Mouse (Mus musculus) forebrain, embryonic 16.5 days (tissue): ENCODE data around the gene Nlrp3. TPM values are rescaled to one million over a fixed set of nuclear protein-coding genes. Genes with fewer than 3 reads are reported as not detected.
"Not testable (repeated sequence)": the region's sequence is repeated elsewhere in the genome, so short reads cannot be mapped to it uniquely, and the experiment has no call there.

Source experiments
- ATAC-seq: fragments of 200-750 bp; cut with Nextera tagmentation; 2 replicates; pipeline ENCODE4 v1.8.0; 2017; ENCODE audit warnings: mild to moderate bottlenecking, moderate library complexity
- H3K27ac ChIP-seq: fragments of 300-500 bp; sonication (generic); 2 replicates; pipeline ENCODE4 v1.5.1; 2014; ENCODE audit warnings: low read length, control low read depth
- H3K27me3 ChIP-seq: fragments of 300-500 bp; sonication (generic); replicated peaks from 2 replicates; pipeline ENCODE4 v1.6.1; 2014; ENCODE audit warnings: low read length; ENCODE audit not compliant: control insufficient read depth, insufficient read depth
- H3K36me3 ChIP-seq: fragments of 300-500 bp; sonication (generic); 2 replicates; pipeline ENCODE4 v1.6.1; 2014; ENCODE audit not compliant: control insufficient read depth, insufficient read depth
- H3K4me1 ChIP-seq: fragments of 300-500 bp; sonication (generic); replicated peaks from 2 replicates; pipeline ENCODE4 v1.6.1; 2014; ENCODE audit warnings: low read length; ENCODE audit not compliant: control insufficient read depth, insufficient read depth
- H3K4me2 ChIP-seq: fragments of 300-500 bp; sonication (generic); 2 replicates; pipeline ENCODE4 v1.6.1; 2014; ENCODE audit warnings: mild to moderate bottlenecking, low read length, control low read depth
- H3K4me3 ChIP-seq: fragments of 300-500 bp; sonication (generic); replicated peaks from 2 replicates; pipeline ENCODE4 v1.5.1; 2014; ENCODE audit warnings: mild to moderate bottlenecking, low read length, control low read depth
- H3K9ac ChIP-seq: fragments of 300-500 bp; sonication (generic); replicated peaks from 2 replicates; pipeline ENCODE4 v1.6.1; 2014; ENCODE audit warnings: low read depth, low read length, control low read depth
- H3K9me3 ChIP-seq: fragments of 300-500 bp; sonication (generic); 2 replicates; pipeline ENCODE4 v1.6.1; 2016; ENCODE audit warnings: low read length; ENCODE audit not compliant: control insufficient read depth
- WGBS: fragments of 180-500 bp; shearing (Covaris S2); extraction: QIAGEN DNeasy Blood & Tissue Kit; methylation state at CpG from one replicate; pipeline ENCODE4 v1.1.7; 2014; 5-methylcytosine and 5-hydroxymethylcytosine counted together
- polyA plus RNA-seq: library from polyadenylated mRNA; unstranded; fragments of >200 nt; fragmentation: Nextera tagmentation; extraction: Ambion mirVana; gene quantifications from 2 replicates; pipeline ENCODE4 v1.2.1, GENCODE M21; 2015

Nlrp3 gene
- polyA plus RNA-seq, 1 experiment from 2014 or later = 0.11 TPM

- no peaks in the 10 kb centered on the region for H3K9me3 ChIP-seq
- no peak for ATAC-seq
- 92% methylated on average over 11 of the region's 11 CpGs for WGBS
Measured at GRCm38 (mm10) chr11:59554127-59554526, 12.8 kb downstream of the Nlrp3 start.

GRCm38 (mm10) chr11:59554535-59554934 lies 13.2 kb downstream of the Nlrp3 start:
- H3K4me2 ChIP-seq = no peak overlapping the region
- H3K27me3 ChIP-seq = no peaks in the 10 kb centered on the region
- no peak overlapping the region for H3K9ac ChIP-seq
- H3K9me3 ChIP-seq = no peaks in the 10 kb centered on the region
- ATAC-seq = no peak
- no peak overlapping the region for H3K4me3 ChIP-seq
- H3K27ac ChIP-seq = no peak overlapping the region
- H3K36me3 ChIP-seq = no peaks in the 10 kb centered on the region
- H3K4me1 ChIP-seq = no peaks in the 10 kb centered on the region
- WGBS = 78% methylated on average over 8 of the region's 8 CpGs

More at GRCm38 (mm10) chr11:59554127-59554526, 12.8 kb downstream of the Nlrp3 start:
- Histone ChIP-seq H3K27me3 (no peaks in the 10 kb centered on the region), H3K4me3 (no peak overlapping the region), H3K36me3 (no peaks in the 10 kb centered on the region), H3K4me1 (no peaks in the 10 kb centered on the region), H3K9ac (no peak overlapping the region), H3K4me2 (no peak overlapping the region), H3K27ac (no peak overlapping the region)

- H3K36me3 ChIP-seq = no peaks in the 10 kb centered on the region
- H3K4me3 ChIP-seq = no peak overlapping the region
- WGBS = 63% methylated on average over 3 of the region's 3 CpGs
- no peaks in the 10 kb centered on the region for H3K4me1 ChIP-seq
- no peaks in the 10 kb centered on the region for H3K9me3 ChIP-seq
- no peak overlapping the region for H3K27ac ChIP-seq
- H3K9ac ChIP-seq = no peak overlapping the region
- no peaks in the 10 kb centered on the region for H3K27me3 ChIP-seq
- H3K4me2 ChIP-seq = no peak overlapping the region
- no peak for ATAC-seq
Measured at GRCm38 (mm10) chr11:59560906-59561305, 19.5 kb downstream of the Nlrp3 start.

- Histone ChIP-seq H3K9ac (no peak overlapping the region), H3K27me3 (no peaks in the 10 kb centered on the region), H3K4me2 (no peak overlapping the region), H3K36me3 (no peaks in the 10 kb centered on the region), H3K27ac (no peak overlapping the region), H3K4me3 (no peak overlapping the region), H3K9me3 (no peaks in the 10 kb centered on the region), H3K4me1 (no peaks in the 10 kb centered on the region)
- no peak for ATAC-seq
- WGBS = 96% methylated on average over 4 of the region's 4 CpGs
Measured at GRCm38 (mm10) chr11:59562336-59562735, 21.0 kb downstream of the Nlrp3 start.

GRCm38 (mm10) chr11:59562837-59563236 lies 21.5 kb downstream of the Nlrp3 start:
- Histone ChIP-seq H3K27me3 (no peaks in the 10 kb centered on the region), H3K4me3 (no peak overlapping the region), H3K4me2 (no peak overlapping the region), H3K36me3 (no peaks in the 10 kb centered on the region), H3K9ac (no peak overlapping the region), H3K27ac (no peak overlapping the region), H3K9me3 (no peaks in the 10 kb centered on the region), H3K4me1 (no peaks in the 10 kb centered on the region)
- 73% methylated on average over 9 of the region's 9 CpGs for WGBS
- no peak for ATAC-seq

GRCm38 (mm10) chr11:59569306-59569705 lies 27.9 kb downstream of the Nlrp3 start:
- Histone ChIP-seq H3K4me3 (no peak overlapping the region), H3K4me1 (no peaks in the 10 kb centered on the region), H3K9ac (no peak overlapping the region), H3K9me3 (no peaks in the 10 kb centered on the region), H3K27ac (no peak overlapping the region), H3K36me3 (no peaks in the 10 kb centered on the region), H3K4me2 (no peak overlapping the region), H3K27me3 (no peaks in the 10 kb centered on the region)
- 57% methylated on average over 3 of the region's 3 CpGs for whole genome bisulfite sequencing
- no peak for ATAC-seq

GRCm38 (mm10) chr11:59575726-59576125 lies 34.4 kb downstream of the Nlrp3 start:
- no peak overlapping the region for H3K4me3 ChIP-seq
- no peaks in the 10 kb centered on the region for H3K36me3 ChIP-seq
- 62% methylated on average over 9 of the region's 9 CpGs for WGBS
- H3K27me3 ChIP-seq = no peaks in the 10 kb centered on the region
- no peak overlapping the region for H3K4me2 ChIP-seq
- no peak overlapping the region for H3K9ac ChIP-seq
- no peaks in the 10 kb centered on the region for H3K9me3 ChIP-seq
- no peak for ATAC-seq
- no peak overlapping the region for H3K27ac ChIP-seq
- no peaks in the 10 kb centered on the region for H3K4me1 ChIP-seq

GRCm38 (mm10) chr11:59576135-59576534 lies 34.8 kb downstream of the Nlrp3 start, which contains the start of gene Olfr222:
Gene Olfr222 (minus strand): TSS chr11:59576235.
- H3K4me1 ChIP-seq, H3K36me3 ChIP-seq, H3K9me3 ChIP-seq, H3K27me3 ChIP-seq, H3K4me3 ChIP-seq, H3K27ac ChIP-seq, H3K4me2 ChIP-seq, H3K9ac ChIP-seq, ATAC-seq: not testable (repeated sequence)

- Histone ChIP-seq H3K27me3 (peaks cover 3% of the 10 kb centered on the region; the same call in 1 of the 2 replicates), H3K9me3 (no peaks in the 10 kb centered on the region), H3K36me3 (no peaks in the 10 kb centered on the region), H3K9ac (no peak overlapping the region), H3K4me2 (no peak overlapping the region), H3K27ac (no peak overlapping the region), H3K4me3 (no peak overlapping the region), H3K4me1 (no peaks in the 10 kb centered on the region)
- 39% methylated on average over 6 of the region's 6 CpGs for WGBS
- no peak for ATAC-seq
Measured at GRCm38 (mm10) chr11:59584539-59584938, 43.2 kb downstream of the Nlrp3 start.

GRCm38 (mm10) chr11:59589496-59589895 lies 48.1 kb downstream of the Nlrp3 start:
- Histone ChIP-seq H3K9ac (no peak overlapping the region), H3K9me3 (no peaks in the 10 kb centered on the region), H3K36me3 (no peaks in the 10 kb centered on the region), H3K4me2 (no peak overlapping the region), H3K27ac (no peak overlapping the region), H3K4me3 (no peak overlapping the region), H3K27me3 (peaks cover 3% of the 10 kb centered on the region; the same call in 1 of the 2 replicates), H3K4me1 (no peaks in the 10 kb centered on the region)
- ATAC-seq = no peak
- 88% methylated on average over 8 of the region's 8 CpGs for WGBS
